Mouse (Mus musculus): ENCODE results near the gene Cpsf6. TPM values are rescaled to one million over a fixed set of nuclear protein-coding genes. Genes with fewer than 3 reads are reported as not detected.

Cpsf6 gene
- total and polyA plus RNA-seq, 2 experiments from 2014 or later, result 82.0 to 127 TPM

- under 1% methylated on average over 60 of the region's 74 CpGs for WGBS
- DNase-seq (ENCODE audit: low spot score) (peak; percentile 62), ATAC-seq (peak; percentile 25)
- TF ChIP-seq CTCF (IDR thresholded peaks at IDR 0.05; ENCODE audit: low read depth), result no peak
- no peaks in the 10 kb centered on the region for H3K9me3 ChIP-seq (ENCODE audit: low read length)
- peak overlapping the region; percentile 99 for H3K4me3 ChIP-seq (ENCODE audit: low read length)
- H3K27ac ChIP-seq, result peak overlapping the region; percentile 99
- H3K4me2 ChIP-seq (ENCODE audit: low read depth, low read length), result peak overlapping the region; percentile 76
- no peaks in the 10 kb centered on the region for H3K36me3 ChIP-seq (ENCODE audit: insufficient read depth, low read length)
- no peaks in the 10 kb centered on the region for H3K4me1 ChIP-seq (ENCODE audit: insufficient read depth, low read length)
- peak overlapping the region; percentile 97 for H3K9ac ChIP-seq (replicated peaks; ENCODE audit: low read length)
- H3K27me3 ChIP-seq (ENCODE audit: insufficient read depth, low read length), result no peaks in the 10 kb centered on the region
Observed at GRCm38 (mm10) chr10:117375841-117376579, 3.8 kb downstream of the Cpsf6 start.

- H3K4me2 ChIP-seq (ENCODE audit: low read depth, low read length), result peak overlapping the region; percentile 76
- 23% methylated on average over 10 of the region's 10 CpGs for WGBS
- TF ChIP-seq CTCF (IDR thresholded peaks at IDR 0.05; ENCODE audit: low read depth), result no peak
- H3K4me1 ChIP-seq (ENCODE audit: insufficient read depth, low read length), result no peaks in the 10 kb centered on the region
- no peaks in the 10 kb centered on the region for H3K27me3 ChIP-seq (ENCODE audit: insufficient read depth, low read length)
- H3K9me3 ChIP-seq (ENCODE audit: low read length), result no peaks in the 10 kb centered on the region
- ATAC-seq (no peak), DNase-seq (ENCODE audit: low spot score) (no peak)
- H3K27ac ChIP-seq, result peak overlapping the region; percentile 99; the same call in 1 of the 2 replicates
- peak overlapping the region; percentile 97 for H3K9ac ChIP-seq (replicated peaks; ENCODE audit: low read length)
- H3K36me3 ChIP-seq (ENCODE audit: insufficient read depth, low read length), result no peaks in the 10 kb centered on the region
- peak overlapping the region; percentile 99 for H3K4me3 ChIP-seq (ENCODE audit: low read length)
Observed at GRCm38 (mm10) chr10:117375163-117375562, 4.7 kb downstream of the Cpsf6 start.

- ATAC-seq (no peak), DNase-seq (ENCODE audit: low spot score) (peak; percentile 72)
- no peaks in the 10 kb centered on the region for H3K9me3 ChIP-seq (ENCODE audit: low read length)
- 25% methylated on average over 3 of the region's 3 CpGs for WGBS
- peak; percentile 84 for TF ChIP-seq CTCF (IDR thresholded peaks at IDR 0.05; ENCODE audit: low read depth)
- H3K9ac ChIP-seq (replicated peaks; ENCODE audit: low read length), result no peak overlapping the region
- H3K4me3 ChIP-seq (ENCODE audit: low read length), result no peak overlapping the region
- no peaks in the 10 kb centered on the region for H3K27me3 ChIP-seq (ENCODE audit: insufficient read depth, low read length)
- no peaks in the 10 kb centered on the region for H3K4me1 ChIP-seq (ENCODE audit: insufficient read depth, low read length)
- no peak overlapping the region for H3K4me2 ChIP-seq (ENCODE audit: low read depth, low read length)
- H3K27ac ChIP-seq, result no peak overlapping the region
- H3K36me3 ChIP-seq (ENCODE audit: insufficient read depth, low read length), result peaks cover 32% of the 10 kb centered on the region
Observed at GRCm38 (mm10) chr10:117363106-117363505, 16.7 kb downstream of the Cpsf6 start.

- no peaks in the 10 kb centered on the region for H3K27me3 ChIP-seq (ENCODE audit: insufficient read depth, low read length)
- no peaks in the 10 kb centered on the region for H3K4me1 ChIP-seq (ENCODE audit: insufficient read depth, low read length)
- H3K4me3 ChIP-seq (ENCODE audit: low read length), result no peak overlapping the region
- no peak overlapping the region for H3K4me2 ChIP-seq (ENCODE audit: low read depth, low read length)
- H3K27ac ChIP-seq, result no peak overlapping the region
- H3K9me3 ChIP-seq (ENCODE audit: low read length), result no peaks in the 10 kb centered on the region
- peaks cover 44% of the 10 kb centered on the region for H3K36me3 ChIP-seq (ENCODE audit: insufficient read depth, low read length)
- WGBS, result 88% methylated on average over 11 of the region's 11 CpGs
- H3K9ac ChIP-seq (replicated peaks; ENCODE audit: low read length), result no peak overlapping the region
- no peak for DNase-seq (ENCODE audit: low spot score)
- no peak for ATAC-seq
- TF ChIP-seq CTCF (IDR thresholded peaks at IDR 0.05; ENCODE audit: low read depth), result no peak
Observed at GRCm38 (mm10) chr10:117358891-117359290, 20.9 kb downstream of the Cpsf6 start.

GRCm38 (mm10) chr10:117343000-117343399 is 36.8 kb downstream of the Cpsf6 start:
- H3K4me1 ChIP-seq (ENCODE audit: insufficient read depth, low read length), result no peaks in the 10 kb centered on the region
- no peak overlapping the region for H3K9ac ChIP-seq (replicated peaks; ENCODE audit: low read length)
- DNase-seq (ENCODE audit: low spot score) (no peak), ATAC-seq (no peak)
- no peaks in the 10 kb centered on the region for H3K27me3 ChIP-seq (ENCODE audit: insufficient read depth, low read length)
- TF ChIP-seq CTCF (IDR thresholded peaks at IDR 0.05; ENCODE audit: low read depth), result no peak
- no peak overlapping the region for H3K4me2 ChIP-seq (ENCODE audit: low read depth, low read length)
- H3K4me3 ChIP-seq (ENCODE audit: low read length), result no peak overlapping the region
- H3K27ac ChIP-seq, result no peak overlapping the region
- 90% methylated on average over 4 of the region's 4 CpGs for WGBS
- H3K9me3 ChIP-seq (ENCODE audit: low read length), result no peaks in the 10 kb centered on the region
- H3K36me3 ChIP-seq (ENCODE audit: insufficient read depth, low read length), result no peaks in the 10 kb centered on the region

GRCm38 (mm10) chr10:117342406-117342805 is 37.4 kb downstream of the Cpsf6 start:
- Histone ChIP-seq H3K27ac (no peak overlapping the region), H3K27me3 (ENCODE audit: insufficient read depth, low read length) (no peaks in the 10 kb centered on the region), H3K4me2 (ENCODE audit: low read depth, low read length) (no peak overlapping the region), H3K9me3 (ENCODE audit: low read length) (no peaks in the 10 kb centered on the region), H3K4me3 (ENCODE audit: low read length) (no peak overlapping the region), H3K9ac (replicated peaks; ENCODE audit: low read length) (no peak overlapping the region), H3K36me3 (ENCODE audit: insufficient read depth, low read length) (no peaks in the 10 kb centered on the region), H3K4me1 (ENCODE audit: insufficient read depth, low read length) (no peaks in the 10 kb centered on the region)
- no peak for ATAC-seq
- no peak for DNase-seq (ENCODE audit: low spot score)
- 78% methylated on average over 2 of the region's 2 CpGs for WGBS
- TF ChIP-seq CTCF (IDR thresholded peaks at IDR 0.05; ENCODE audit: low read depth), result no peak

- 62% methylated on average over 4 of the region's 4 CpGs for WGBS
- H3K4me2 ChIP-seq (ENCODE audit: low read depth, low read length), result no peak overlapping the region
- H3K4me3 ChIP-seq (ENCODE audit: low read length), result no peak overlapping the region
- H3K27me3 ChIP-seq (ENCODE audit: insufficient read depth, low read length), result no peaks in the 10 kb centered on the region
- ATAC-seq (no peak; the same call in 1 of the 2 replicates), DNase-seq (ENCODE audit: low spot score) (peak; percentile 35)
- no peaks in the 10 kb centered on the region for H3K36me3 ChIP-seq (ENCODE audit: insufficient read depth, low read length)
- no peaks in the 10 kb centered on the region for H3K9me3 ChIP-seq (ENCODE audit: low read length)
- no peak for TF ChIP-seq CTCF (IDR thresholded peaks at IDR 0.05; ENCODE audit: low read depth)
- no peaks in the 10 kb centered on the region for H3K4me1 ChIP-seq (ENCODE audit: insufficient read depth, low read length)
- no peak overlapping the region for H3K27ac ChIP-seq
- H3K9ac ChIP-seq (replicated peaks; ENCODE audit: low read length), result no peak overlapping the region
Observed at GRCm38 (mm10) chr10:117341029-117341428, 38.8 kb downstream of the Cpsf6 start.
